Mouse (Mus musculus) cortical plate, adult 2 months (tissue): ENCODE results near the gene Galm. TPM values are rescaled to one million over a fixed set of nuclear protein-coding genes. Genes with fewer than 3 reads are reported as not detected.

Source experiments
- H3K27ac ChIP-seq: fragments of 200-500 bp; 2 replicates; pipeline ENCODE4 v1.5.1; 2012; ENCODE audit warnings: low read length, control low read depth, inconsistent platforms; ENCODE audit not compliant: insufficient read depth
- H3K4me1 ChIP-seq: fragments of 200-500 bp; 2 replicates; pipeline ENCODE4 v1.6.1; 2011; ENCODE audit warnings: low read length; ENCODE audit not compliant: control insufficient read depth, insufficient read depth
- H3K4me3 ChIP-seq: fragments of 200-500 bp; 2 replicates; pipeline ENCODE4 v1.5.1; 2011; ENCODE audit warnings: mild to moderate bottlenecking, low read length, control low read depth; ENCODE audit not compliant: insufficient read depth
- CTCF ChIP-seq: fragments of 200-500 bp; IDR thresholded peaks from 2 replicates; pipeline ENCODE4 v1.5.1; 2011; ENCODE audit warnings: mild to moderate bottlenecking, control low read depth, low read length; ENCODE audit not compliant: insufficient read depth; ENCODE audit errors: extremely low read depth
- POLR2A ChIP-seq: fragments of 200-500 bp; IDR thresholded peaks from 2 replicates; pipeline ENCODE4 v1.6.1; 2011; ENCODE audit warnings: mild to moderate bottlenecking, low read length, control low read depth; ENCODE audit not compliant: insufficient read depth; ENCODE audit errors: extremely low read depth
- polyA plus RNA-seq: library from polyadenylated mRNA; depleted of rRNA; stranded (reverse); fragments of >200 nt; gene quantifications from 2 replicates; pipeline ENCODE4 v1.2.3, GENCODE M21; 2012

Gene Galm
- polyA plus RNA-seq, 1 experiment, result 2.4 TPM

- no peaks in the 10 kb centered on the region for H3K4me1 ChIP-seq
- H3K4me3 ChIP-seq, result no peak overlapping the region
- H3K27ac ChIP-seq, result no peak overlapping the region
- TF ChIP-seq POLR2A (no peak), CTCF (no peak)
Measured at GRCm38 (mm10) chr17:80096043-80096719, 31.1 kb upstream of the Galm start.

GRCm38 (mm10) chr17:80096720-80097114 is 30.6 kb upstream of the Galm start:
- TF ChIP-seq POLR2A (no peak), CTCF (no peak)
- Histone ChIP-seq H3K27ac (no peak overlapping the region), H3K4me1 (no peaks in the 10 kb centered on the region)

GRCm38 (mm10) chr17:80097221-80097620 is 30.1 kb upstream of the Galm start:
- no peak for TF ChIP-seq CTCF
- no peak for TF ChIP-seq POLR2A
- Histone ChIP-seq H3K27ac (no peak overlapping the region), H3K4me3 (no peak overlapping the region), H3K4me1 (no peaks in the 10 kb centered on the region)

More at GRCm38 (mm10) chr17:80096720-80097114, 30.6 kb upstream of the Galm start:
- H3K4me3 ChIP-seq, result no peak overlapping the region

- Histone ChIP-seq H3K27ac (no peak overlapping the region), H3K4me3 (no peak overlapping the region), H3K4me1 (no peaks in the 10 kb centered on the region)
- TF ChIP-seq POLR2A, result no peak
- TF ChIP-seq CTCF, result no peak
Measured at GRCm38 (mm10) chr17:80099823-80100222, 27.4 kb upstream of the Galm start.

- Histone ChIP-seq H3K27ac (no peak overlapping the region), H3K4me1 (no peaks in the 10 kb centered on the region), H3K4me3 (no peak overlapping the region)
- TF ChIP-seq POLR2A (no peak), CTCF (no peak)
Measured at GRCm38 (mm10) chr17:80105348-80105978, 21.8 kb upstream of the Galm start.

- TF ChIP-seq CTCF (no peak), POLR2A (no peak)
- no peak overlapping the region for H3K27ac ChIP-seq
- H3K4me1 ChIP-seq, result no peaks in the 10 kb centered on the region
- no peak overlapping the region for H3K4me3 ChIP-seq
Measured at GRCm38 (mm10) chr17:80112665-80113305, 14.5 kb upstream of the Galm start.

GRCm38 (mm10) chr17:80113468-80113867 is 13.8 kb upstream of the Galm start:
- H3K4me1 ChIP-seq, result no peaks in the 10 kb centered on the region
- H3K4me3 ChIP-seq, result no peak overlapping the region
- TF ChIP-seq POLR2A, result no peak
- TF ChIP-seq CTCF, result no peak
- H3K27ac ChIP-seq, result no peak overlapping the region

- TF ChIP-seq POLR2A, result no peak
- TF ChIP-seq CTCF, result no peak
- H3K27ac ChIP-seq, result no peak overlapping the region
- H3K4me3 ChIP-seq, result no peak overlapping the region
- H3K4me1 ChIP-seq, result no peaks in the 10 kb centered on the region
Measured at GRCm38 (mm10) chr17:80120396-80120795, 6.9 kb upstream of the Galm start.

GRCm38 (mm10) chr17:80121833-80122232 is 5.4 kb upstream of the Galm start:
- H3K4me1 ChIP-seq, result peaks cover 2% of the 10 kb centered on the region; the same call in 1 of the 2 replicates
- no peak for TF ChIP-seq CTCF
- no peak for TF ChIP-seq POLR2A
- no peak overlapping the region for H3K4me3 ChIP-seq
- H3K27ac ChIP-seq, result no peak overlapping the region
